Mouse (Mus musculus) right cerebral cortex, postnatal 10 days (tissue): ENCODE results near the gene Plk4.
"Not testable (repeated sequence)": the region's sequence is repeated elsewhere in the genome, so short reads cannot be mapped to it uniquely, and the experiment has no call there.

Experiments
- DNase-seq, 2 experiments: peaks; one replicate each; pipeline ENCODE4 v3.0.0; 2021; ENCODE audit warnings: low spot score in 2 of 2

Gene Plk4

GRCm38 (mm10) chr3:40799530-40800372, at the start of gene Plk4:
Gene Plk4 (plus strand): TSS chr3:40800019.
- DNase-seq, result peak; percentile 98 to 99

DNA sequence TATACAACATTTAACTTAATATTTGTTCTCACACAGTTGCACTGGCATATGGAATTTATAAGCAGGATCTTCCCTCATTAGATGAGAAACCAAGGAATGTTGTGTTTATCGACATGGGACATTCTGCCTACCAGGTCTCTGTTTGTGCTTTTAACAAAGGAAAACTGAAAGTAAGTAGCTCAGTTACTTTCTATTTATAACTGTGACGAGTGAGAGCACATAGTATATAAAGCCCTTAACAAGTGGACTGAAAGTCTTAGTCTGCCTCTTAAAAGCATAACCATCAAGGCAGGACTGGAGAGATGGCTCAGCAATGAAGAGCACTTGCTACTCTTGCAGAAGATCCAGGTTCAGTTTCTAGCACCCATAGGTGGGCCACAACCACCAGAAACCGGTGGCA, 39.1 kb upstream of the Plk4 start:
- no peak for DNase-seq

GRCm38 (mm10) chr3:40761312-40761711, 38.5 kb upstream of the Plk4 start:
- no peak for DNase-seq

DNA sequence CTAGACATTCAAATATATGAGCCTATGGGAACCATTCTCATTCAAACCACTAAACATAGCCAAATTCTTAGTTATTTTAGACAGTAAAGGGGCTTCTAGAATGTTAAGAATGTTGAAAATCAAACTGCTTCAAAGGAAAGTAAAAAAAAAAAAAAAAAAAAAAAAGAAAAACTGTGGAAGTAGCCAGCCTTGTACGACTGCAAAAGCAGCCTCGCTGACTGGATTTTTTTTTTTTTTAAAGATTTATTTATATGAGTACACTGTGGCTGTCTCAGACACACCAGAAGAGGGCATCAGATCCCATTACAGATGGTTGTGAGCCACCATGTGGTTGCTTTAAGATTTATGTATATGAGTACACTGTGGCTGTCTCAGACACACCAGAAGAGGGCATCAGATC, 6.0 kb upstream of the Plk4 start:
- DNase-seq, result no peak

DNA sequence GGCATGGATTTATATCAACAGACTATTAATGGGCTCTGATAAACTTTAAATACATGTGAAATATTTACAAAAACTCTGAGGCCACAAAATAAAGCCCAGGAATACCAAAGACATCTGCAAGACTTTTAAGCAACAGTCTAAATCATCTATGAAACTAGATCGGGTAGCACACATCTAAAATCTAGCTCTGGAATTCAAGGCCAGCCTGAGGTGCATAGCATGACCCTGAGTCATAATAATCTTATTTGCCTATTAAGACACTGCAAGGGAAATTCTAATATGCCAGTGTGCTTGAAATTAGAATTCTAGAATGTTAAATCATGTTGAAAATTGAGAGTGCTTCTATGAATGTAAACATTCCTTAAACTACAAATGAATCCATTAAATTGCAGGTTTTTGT, 1.8 kb upstream of the Plk4 start:
- DNase-seq, result no peak

DNA sequence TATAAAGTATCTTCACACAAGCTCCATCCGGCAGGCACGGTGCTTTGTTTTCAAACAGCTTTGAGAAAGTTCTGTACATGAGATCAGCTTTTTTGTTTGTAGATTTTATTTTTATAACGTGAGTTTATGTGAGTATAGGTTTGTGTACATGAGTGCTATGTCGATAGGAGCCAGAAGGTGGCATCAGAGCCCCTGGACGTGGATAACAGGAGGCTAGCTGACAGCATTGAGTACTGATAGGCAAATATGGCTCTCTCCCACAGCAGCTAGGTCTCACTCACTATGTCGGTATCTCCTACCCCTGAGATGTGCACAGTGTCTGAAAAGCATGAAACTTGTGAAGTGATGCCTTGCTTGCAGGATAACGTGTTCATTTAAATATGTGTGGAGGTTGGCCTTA, 1.3 kb upstream of the Plk4 start:
- peak; percentile 42 to 53 for DNase-seq

- peak in 1 of 2 experiments; percentile 49 for DNase-seq
These were observed 579 bp downstream of the Plk4 start for GRCm38 (mm10) chr3:40800373-40800823.

GRCm38 (mm10) chr3:40806871-40807270, 7.1 kb downstream of the Plk4 start:
- no peak for DNase-seq

- DNase-seq, result no peak
These were observed 8.9 kb downstream of the Plk4 start for GRCm38 (mm10) chr3:40808686-40809085.

DNA sequence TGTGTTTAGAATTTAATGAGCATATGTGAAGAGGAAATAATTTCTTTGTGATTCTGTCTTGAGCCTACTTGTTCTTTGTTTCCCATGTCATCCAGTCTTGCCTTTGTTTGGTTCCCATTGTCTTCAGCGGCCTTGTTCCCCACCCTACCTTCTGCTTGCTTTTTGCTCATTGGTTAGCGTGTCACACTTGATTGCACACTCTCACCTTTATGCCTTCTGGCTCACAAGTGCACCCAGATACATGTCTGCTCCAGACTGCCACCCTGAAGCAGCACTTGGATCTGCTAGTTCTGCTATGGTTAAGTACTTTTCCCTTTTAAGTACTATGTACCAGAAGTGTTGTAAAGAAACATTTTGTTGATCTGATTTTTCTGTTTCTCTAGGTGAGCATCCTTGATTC, 10.1 kb downstream of the Plk4 start:
- DNase-seq, result no peak

DNA sequence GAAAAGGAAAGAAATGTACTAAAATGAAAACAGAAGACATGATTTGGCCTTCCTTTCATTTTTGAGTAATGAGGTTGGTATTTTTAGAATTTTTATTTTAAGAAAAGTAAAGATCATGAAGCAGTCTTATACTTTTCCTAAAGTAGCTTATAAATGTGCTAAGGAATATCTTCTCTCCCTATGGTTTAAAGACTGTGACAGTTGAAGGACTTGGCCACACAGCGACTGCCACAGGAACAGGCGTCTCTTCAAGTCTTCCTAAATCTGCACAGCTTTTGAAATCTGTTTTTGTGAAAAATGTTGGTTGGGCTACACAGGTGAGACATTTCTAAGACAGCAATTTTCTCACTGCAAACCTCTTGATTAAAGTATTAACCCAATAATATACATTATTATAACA, 13.5 kb downstream of the Plk4 start:
- DNase-seq, result no peak

DNA sequence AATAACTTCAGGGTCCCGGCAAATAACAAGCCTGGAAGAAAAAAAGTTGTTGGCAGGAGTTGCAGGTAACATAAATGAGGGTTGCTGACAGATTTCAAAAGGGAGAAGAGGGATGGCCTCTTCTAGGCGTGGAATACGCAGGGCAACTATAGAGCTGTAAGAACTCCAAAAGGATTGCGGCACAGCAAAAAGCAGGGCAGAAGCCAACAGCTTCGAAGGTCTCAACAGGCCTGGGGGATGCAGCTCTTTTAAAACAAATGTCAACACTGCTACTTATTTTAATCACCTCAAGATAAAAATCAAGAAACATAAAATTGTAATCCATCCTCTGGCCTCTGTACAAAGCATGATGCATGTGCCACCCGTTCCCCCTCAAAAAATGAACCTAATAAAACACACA, 45.7 kb downstream of the Plk4 start:
- DNase-seq, result not testable (repeated sequence)

DNA sequence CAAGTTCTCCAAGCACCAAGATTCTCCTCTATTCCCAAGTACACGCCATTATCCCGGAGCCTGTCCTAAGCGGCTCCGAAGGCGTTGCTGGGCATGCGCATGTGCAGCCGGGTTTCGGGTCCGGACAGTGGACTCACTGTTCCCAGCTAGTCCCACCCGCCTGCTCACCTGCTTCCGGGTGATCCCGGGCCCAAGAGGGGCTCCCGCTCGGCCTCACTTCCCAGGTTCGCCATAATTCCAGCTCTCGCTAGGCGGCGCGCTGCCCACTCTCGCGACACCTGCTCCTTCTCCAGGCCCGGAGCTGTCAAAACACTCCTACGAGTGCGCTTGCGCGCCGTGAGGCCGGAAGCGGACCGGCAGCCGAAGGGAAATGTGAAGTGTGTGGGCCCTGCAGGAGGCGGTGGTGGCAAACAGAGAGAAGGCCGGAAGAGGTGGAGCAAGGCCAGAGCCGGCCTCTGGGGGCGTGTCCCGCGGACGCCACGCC, 46.7 kb downstream of the Plk4 start, which contains the start of gene Mfsd8:
Gene Mfsd8, minus strand, starts transcription at position 414 of the 484 bp plus-strand sequence.
- peak; percentile 96 to 98 for DNase-seq

GRCm38 (mm10) chr3:40846957-40847017, 47.0 kb downstream of the Plk4 start, which contains the start of gene Abhd18:
Gene Abhd18 (plus strand): TSS chr3:40846970.
- DNase-seq, result not testable (repeated sequence)

DNA sequence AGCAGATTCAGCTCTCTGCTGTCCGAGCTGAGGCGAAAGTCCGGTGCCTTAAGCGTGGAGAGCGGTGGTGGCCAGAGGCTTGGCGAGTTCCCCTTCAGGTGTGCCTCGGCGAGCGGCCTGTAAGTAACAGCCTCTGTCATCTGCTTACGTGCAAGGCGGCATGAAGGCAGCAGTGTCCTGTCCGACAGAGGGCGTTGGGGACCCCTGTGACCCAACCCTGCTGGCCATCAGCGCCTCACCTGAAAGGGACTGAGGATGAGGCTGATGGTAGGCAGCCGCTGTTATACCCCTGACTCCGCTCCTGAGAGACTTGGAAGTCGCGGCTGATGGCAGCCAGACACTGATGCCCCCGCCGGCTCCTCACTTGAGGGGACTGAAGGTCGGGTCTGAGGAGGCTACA, 47.2 kb downstream of the Plk4 start:
- peak; percentile 68 for DNase-seq

GRCm38 (mm10) chr3:40847936-40848335, 48.1 kb downstream of the Plk4 start:
- DNase-seq, result not testable (repeated sequence)

- DNase-seq, result not testable (repeated sequence)
These were observed 53.4 kb downstream of the Plk4 start for GRCm38 (mm10) chr3:40853123-40853738.
